Mouse (Mus musculus) lung, adult 2 months (tissue): ENCODE results near the gene Sesn2. TPM values are rescaled to one million over a fixed set of nuclear protein-coding genes. Genes with fewer than 3 reads are reported as not detected.
A peak's percentile ranks its signal among the peaks of the same experiment; 100 is the strongest.

Experiments
- DNase-seq: peaks from one replicate; pipeline ENCODE4 v3.0.0; 2022
- H3K4me1 ChIP-seq: fragments of 200-500 bp; 2 replicates; pipeline ENCODE4 v1.6.1; 2011; ENCODE audit warnings: low read length; ENCODE audit not compliant: control insufficient read depth, insufficient read depth
- H3K4me3 ChIP-seq: fragments of 200-500 bp; replicated peaks from 2 replicates; pipeline ENCODE3; 2011; ENCODE audit warnings: low read depth, mild to moderate bottlenecking, control low read depth, low read length; ENCODE audit errors: extremely low read depth
- CTCF ChIP-seq: fragments of 200-500 bp; IDR thresholded peaks from 2 replicates; pipeline ENCODE4 v1.5.1; 2011; ENCODE audit warnings: mild to moderate bottlenecking, low read length, control low read depth; ENCODE audit not compliant: insufficient read depth
- POLR2A ChIP-seq: fragments of 200-500 bp; IDR thresholded peaks from 2 replicates; pipeline ENCODE4 v1.6.1; 2011; ENCODE audit warnings: low read depth, mild to moderate bottlenecking, control low read depth, low read length, borderline replicate concordance; ENCODE audit errors: extremely low read depth
- WGBS: fragments of 180-500 bp; shearing (Covaris S2); methylation state at CpG from one replicate; pipeline ENCODE4 v1.1.7; 2018; 5-methylcytosine and 5-hydroxymethylcytosine counted together
- polyA plus RNA-seq: library from polyadenylated mRNA; depleted of rRNA; stranded (reverse); fragments of >200 nt; gene quantifications from 2 replicates; pipeline ENCODE4 v1.2.3, GENCODE M21; 2012; rRNA removed

Sesn2 gene
- polyA plus RNA-seq, 1 experiment, result 11.5 TPM

- DNase-seq, result no peak
- TF ChIP-seq POLR2A (no peak), CTCF (0 out of 2 replicates have a peak, but pooled peaks have one; percentile 15)
- peak overlapping the region; percentile 90 for H3K4me3 ChIP-seq
- WGBS, result 1% methylated on average over 5 of the region's 5 CpGs
- no peaks in the 10 kb centered on the region; the same call in 1 of the 2 replicates for H3K4me1 ChIP-seq
Observed at GRCm38 (mm10) chr4:132464255-132464613, 46.1 kb downstream of the Sesn2 start.

- WGBS, result under 1% methylated on average over 44 of the region's 44 CpGs
- DNase-seq, result peak; percentile 92
- TF ChIP-seq POLR2A (peak; percentile 45; the same call in 1 of the 2 replicates), CTCF (no peak)
- Histone ChIP-seq H3K4me3 (peak within 1 kb of the TSS; percentile 90), H3K4me1 (no peaks in the 10 kb centered on the region; the same call in 1 of the 2 replicates)
Observed at GRCm38 (mm10) chr4:132463430-132464254, 46.7 kb downstream of the Sesn2 start, which contains the start of gene Med18. Gene Med18, minus strand, starts transcription at chr4:132463921.

GRCm38 (mm10) chr4:132462836-132463235 lies 47.5 kb downstream of the Sesn2 start:
- TF ChIP-seq CTCF, result no peak

GRCm38 (mm10) chr4:132460225-132460624 lies 50.1 kb downstream of the Sesn2 start:
- H3K4me3 ChIP-seq, result no peak overlapping the region
- H3K4me1 ChIP-seq, result no peaks in the 10 kb centered on the region; the same call in 1 of the 2 replicates
- DNase-seq, result no peak
- WGBS, result 82% methylated on average over 8 of the region's 8 CpGs
- TF ChIP-seq CTCF (no peak), POLR2A (no peak)

More at GRCm38 (mm10) chr4:132462836-132463235, 47.5 kb downstream of the Sesn2 start:
- H3K4me1 ChIP-seq, result no peaks in the 10 kb centered on the region; the same call in 1 of the 2 replicates
- peak overlapping the region; percentile 90 for H3K4me3 ChIP-seq
- no peak for DNase-seq
- 4% methylated on average over 11 of the region's 11 CpGs for WGBS

GRCm38 (mm10) chr4:132455561-132455960 lies 54.7 kb downstream of the Sesn2 start:
- DNase-seq, result no peak
- 90% methylated on average over 6 of the region's 6 CpGs for WGBS
- no peak for TF ChIP-seq POLR2A
- no peak overlapping the region for H3K4me3 ChIP-seq
- H3K4me1 ChIP-seq, result no peaks in the 10 kb centered on the region

- 70% methylated on average over 3 of the region's 3 CpGs for WGBS
- no peak for TF ChIP-seq CTCF
- TF ChIP-seq POLR2A, result no peak
- H3K4me1 ChIP-seq, result no peaks in the 10 kb centered on the region
- no peak overlapping the region for H3K4me3 ChIP-seq
- no peak for DNase-seq
Observed at GRCm38 (mm10) chr4:132455146-132455545, 55.2 kb downstream of the Sesn2 start.

- no peaks in the 10 kb centered on the region for H3K4me1 ChIP-seq
- no peak overlapping the region for H3K4me3 ChIP-seq
- DNase-seq, result no peak
- TF ChIP-seq CTCF, result no peak
- TF ChIP-seq POLR2A, result no peak
- WGBS, result 81% methylated on average over 6 of the region's 6 CpGs
Observed at GRCm38 (mm10) chr4:132454216-132454615, 56.1 kb downstream of the Sesn2 start.

GRCm38 (mm10) chr4:132449778-132450177 lies 60.5 kb downstream of the Sesn2 start:
- DNase-seq, result no peak
- WGBS, result 57% methylated on average over 3 of the region's 3 CpGs
- TF ChIP-seq POLR2A, result no peak
- TF ChIP-seq CTCF, result no peak

GRCm38 (mm10) chr4:132446105-132446504 lies 64.2 kb downstream of the Sesn2 start:
- no peak for DNase-seq
- Histone ChIP-seq H3K4me1 (no peaks in the 10 kb centered on the region), H3K4me3 (no peak overlapping the region)
- no peak for TF ChIP-seq CTCF
- no peak for TF ChIP-seq POLR2A
- WGBS, result 58% methylated on average over 12 of the region's 12 CpGs

More at GRCm38 (mm10) chr4:132449778-132450177, 60.5 kb downstream of the Sesn2 start:
- Histone ChIP-seq H3K4me3 (no peak overlapping the region), H3K4me1 (no peaks in the 10 kb centered on the region)

- TF ChIP-seq CTCF (no peak), POLR2A (no peak)
- no peak for DNase-seq
- Histone ChIP-seq H3K4me3 (no peak overlapping the region), H3K4me1 (no peaks in the 10 kb centered on the region)
- WGBS, result 79% methylated on average over 8 of the region's 8 CpGs
Observed at GRCm38 (mm10) chr4:132444516-132444915, 65.8 kb downstream of the Sesn2 start.

Other genes with a start within 250 kb of the Sesn2 start
- gene Gmeb1, start 248.9 kb downstream of the Sesn2 start, polyA plus RNA-seq, result 13.8 and 16.9 TPM in 2 replicates
- gene Taf12, start 236.1 kb downstream of the Sesn2 start, polyA plus RNA-seq, result 5.0 and 10.3 TPM in 2 replicates
- gene Rab42, start 207.1 kb downstream of the Sesn2 start, polyA plus RNA-seq, result 1.9 and 2.0 TPM in 2 replicates
- 16.4 and 17.8 TPM in 2 replicates for gene Trnau1ap, start 181.0 kb downstream of the Sesn2 start, polyA plus RNA-seq
- 3.9 and 5.3 TPM in 2 replicates for gene Rcc1, start 156.9 kb downstream of the Sesn2 start, polyA plus RNA-seq
- 11.3 and 13.4 TPM in 2 replicates for gene Phactr4, start 88.0 kb downstream of the Sesn2 start, polyA plus RNA-seq
- 2.9 and 4.3 TPM in 2 replicates for gene Med18, start 46.6 kb downstream of the Sesn2 start, polyA plus RNA-seq
- gene Atpif1, start 23.2 kb upstream of the Sesn2 start, polyA plus RNA-seq, result 68.3 and 93.0 TPM in 2 replicates
- 25.0 and 41.8 TPM in 2 replicates for gene Dnajc8, start 25.0 kb upstream of the Sesn2 start, polyA plus RNA-seq
- 5.0 and 5.3 TPM in 2 replicates for gene Ptafr, start 53.6 kb upstream of the Sesn2 start, polyA plus RNA-seq
- 16.6 and 19.5 TPM in 2 replicates for gene Eya3, start 128.5 kb upstream of the Sesn2 start, polyA plus RNA-seq
- 8.7 and 10.4 TPM in 2 replicates for gene Xkr8, start 222.0 kb upstream of the Sesn2 start, polyA plus RNA-seq
- gene Smpdl3b, start 246.8 kb upstream of the Sesn2 start, polyA plus RNA-seq, result 4.7 and 6.6 TPM in 2 replicates